Mouse (Mus musculus) heart, embryonic 16.5 days (tissue): ENCODE measurements at regions not wholly inside any gene's neighbourhood (a gene's known extent, or its start where the extent isn't known, plus 50 kb on each side); places are given as distances from the start of the nearest gene placed in this dataset.

ENCODE experiments used
- ATAC-seq: fragments of 200-750 bp; cut with Nextera tagmentation; replicated peaks from 2 replicates; pipeline ENCODE4 v1.8.0; 2017; ENCODE audit warnings: moderate number of reproducible peaks; ENCODE audit not compliant: insufficient read depth, low FRiP score; ENCODE audit errors: extremely low read depth
- H3K27ac ChIP-seq: fragments of 300-500 bp; sonication (generic); 2 replicates; pipeline ENCODE4 v1.5.1; 2014; ENCODE audit warnings: mild to moderate bottlenecking, low read length, control low read depth, moderate library complexity
- H3K27me3 ChIP-seq: fragments of 300-500 bp; sonication (generic); 2 replicates; pipeline ENCODE4 v1.6.1; 2014; ENCODE audit warnings: low read length, mixed read lengths; ENCODE audit not compliant: control insufficient read depth, insufficient read depth
- H3K36me3 ChIP-seq: fragments of 300-500 bp; sonication (generic); 2 replicates; pipeline ENCODE4 v1.6.1; 2014; ENCODE audit not compliant: control insufficient read depth, insufficient read depth
- H3K4me1 ChIP-seq: fragments of 300-500 bp; sonication (generic); 2 replicates; pipeline ENCODE4 v1.6.1; 2014; ENCODE audit warnings: low read length, mixed read lengths; ENCODE audit not compliant: control insufficient read depth, insufficient read depth
- H3K4me2 ChIP-seq: fragments of 300-500 bp; sonication (generic); 2 replicates; pipeline ENCODE4 v1.6.1; 2014; ENCODE audit warnings: low read depth, mild to moderate bottlenecking, control low read depth, low read length
- H3K4me3 ChIP-seq: fragments of 300-500 bp; sonication (generic); 2 replicates; pipeline ENCODE4 v1.5.1; 2014; ENCODE audit warnings: mild to moderate bottlenecking, control low read depth, low read length
- H3K9ac ChIP-seq: fragments of 300-500 bp; sonication (generic); 2 replicates; pipeline ENCODE4 v1.6.1; 2014; ENCODE audit warnings: low read length, control low read depth
- H3K9me3 ChIP-seq: fragments of 300-500 bp; sonication (generic); replicated peaks from 2 replicates; pipeline ENCODE4 v1.6.1; 2016; ENCODE audit warnings: low read length; ENCODE audit not compliant: control insufficient read depth
- WGBS: fragments of 180-500 bp; shearing (Covaris S2); extraction: QIAGEN DNeasy Blood & Tissue Kit; methylation state at CpG from one replicate; pipeline ENCODE4 v1.1.7; 2014; 5-methylcytosine and 5-hydroxymethylcytosine counted together

- Histone ChIP-seq H3K4me3 (no peak overlapping the region), H3K4me1 (no peaks in the 10 kb centered on the region), H3K9ac (no peak overlapping the region), H3K36me3 (no peaks in the 10 kb centered on the region), H3K27ac (no peak overlapping the region), H3K9me3 (no peaks in the 10 kb centered on the region), H3K4me2 (no peak overlapping the region), H3K27me3 (no peaks in the 10 kb centered on the region)
- ATAC-seq = no peak
- 86% methylated on average over 4 of the region's 4 CpGs for WGBS
Observed at GRCm38 (mm10) chr4:87501791-87502190, 271.5 kb upstream of the Slc24a2 start.

GRCm38 (mm10) chr4:87500441-87500840 is 270.2 kb upstream of the Slc24a2 start:
- no peaks in the 10 kb centered on the region for H3K9me3 ChIP-seq
- no peak overlapping the region for H3K4me3 ChIP-seq
- H3K27ac ChIP-seq = no peak overlapping the region
- H3K9ac ChIP-seq = no peak overlapping the region
- no peak for ATAC-seq
- no peaks in the 10 kb centered on the region for H3K36me3 ChIP-seq
- H3K4me1 ChIP-seq = no peaks in the 10 kb centered on the region
- H3K4me2 ChIP-seq = no peak overlapping the region
- WGBS = 67% methylated on average over 2 of the region's 2 CpGs
- H3K27me3 ChIP-seq = no peaks in the 10 kb centered on the region

GRCm38 (mm10) chr4:87487798-87488197 is 257.5 kb upstream of the Slc24a2 start:
- WGBS = 73% methylated on average over 3 of the region's 3 CpGs
- no peak overlapping the region for H3K4me3 ChIP-seq

GRCm38 (mm10) chr4:87475537-87475936 is 245.3 kb upstream of the Slc24a2 start:
- Histone ChIP-seq H3K9me3 (no peaks in the 10 kb centered on the region), H3K9ac (no peak overlapping the region), H3K4me1 (0 out of 2 replicates have a peak, but pooled peaks cover 2% of the 10 kb centered on the region), H3K27me3 (no peaks in the 10 kb centered on the region), H3K4me3 (no peak overlapping the region), H3K4me2 (no peak overlapping the region), H3K27ac (no peak overlapping the region), H3K36me3 (no peaks in the 10 kb centered on the region)
- ATAC-seq = no peak
- WGBS = 79% methylated on average over 1 of the region's 1 CpGs

More at GRCm38 (mm10) chr4:87487798-87488197, 257.5 kb upstream of the Slc24a2 start:
- H3K27me3 ChIP-seq = no peaks in the 10 kb centered on the region
- H3K4me2 ChIP-seq = no peak overlapping the region
- H3K36me3 ChIP-seq = no peaks in the 10 kb centered on the region
- ATAC-seq = no peak
- no peaks in the 10 kb centered on the region for H3K9me3 ChIP-seq
- H3K9ac ChIP-seq = no peak overlapping the region
- H3K4me1 ChIP-seq = no peaks in the 10 kb centered on the region
- no peak overlapping the region for H3K27ac ChIP-seq

- Histone ChIP-seq H3K9ac (no peak overlapping the region), H3K27me3 (no peaks in the 10 kb centered on the region), H3K4me2 (no peak overlapping the region), H3K4me1 (0 out of 2 replicates have a peak, but pooled peaks cover 2% of the 10 kb centered on the region), H3K36me3 (no peaks in the 10 kb centered on the region), H3K9me3 (no peaks in the 10 kb centered on the region), H3K4me3 (no peak overlapping the region), H3K27ac (no peak overlapping the region)
- ATAC-seq = no peak
- 86% methylated on average over 16 of the region's 16 CpGs for WGBS
Observed at GRCm38 (mm10) chr4:87473331-87474039, 243.2 kb upstream of the Slc24a2 start.

GRCm38 (mm10) chr4:87472787-87473186 is 242.5 kb upstream of the Slc24a2 start:
- Histone ChIP-seq H3K27me3 (no peaks in the 10 kb centered on the region), H3K4me1 (0 out of 2 replicates have a peak, but pooled peaks cover 2% of the 10 kb centered on the region), H3K9ac (no peak overlapping the region), H3K27ac (no peak overlapping the region), H3K36me3 (no peaks in the 10 kb centered on the region), H3K4me2 (no peak overlapping the region), H3K4me3 (no peak overlapping the region), H3K9me3 (no peaks in the 10 kb centered on the region)
- ATAC-seq = no peak
- 33% methylated on average over 1 of the region's 1 CpGs for WGBS

- no peak for ATAC-seq
- no peak overlapping the region for H3K4me2 ChIP-seq
- H3K4me3 ChIP-seq = no peak overlapping the region
- H3K9me3 ChIP-seq = no peaks in the 10 kb centered on the region
- H3K27ac ChIP-seq = no peak overlapping the region
- no peaks in the 10 kb centered on the region for H3K36me3 ChIP-seq
- 62% methylated on average over 5 of the region's 5 CpGs for WGBS
- 0 out of 2 replicates have a peak, but pooled peaks cover 2% of the 10 kb centered on the region for H3K4me1 ChIP-seq
- H3K9ac ChIP-seq = no peak overlapping the region
- no peaks in the 10 kb centered on the region for H3K27me3 ChIP-seq
Observed at GRCm38 (mm10) chr4:87471385-87471784, 241.1 kb upstream of the Slc24a2 start.

- ATAC-seq = no peak
- no peak overlapping the region for H3K4me3 ChIP-seq
- H3K9me3 ChIP-seq = no peaks in the 10 kb centered on the region
- H3K27ac ChIP-seq = no peak overlapping the region
- 0 out of 2 replicates have a peak, but pooled peaks cover under 1% of the 10 kb centered on the region for H3K4me1 ChIP-seq
- no peak overlapping the region for H3K4me2 ChIP-seq
- H3K9ac ChIP-seq = no peak overlapping the region
- H3K36me3 ChIP-seq = no peaks in the 10 kb centered on the region
- no peaks in the 10 kb centered on the region for H3K27me3 ChIP-seq
Observed at GRCm38 (mm10) chr4:87467600-87467999, 237.3 kb upstream of the Slc24a2 start.

- 71% methylated on average over 8 of the region's 8 CpGs for WGBS
- H3K27me3 ChIP-seq = no peaks in the 10 kb centered on the region
- no peak for ATAC-seq
Observed at GRCm38 (mm10) chr4:87467018-87467417, 236.7 kb upstream of the Slc24a2 start.

More at GRCm38 (mm10) chr4:87467018-87467417, 236.7 kb upstream of the Slc24a2 start:
- no peak overlapping the region for H3K27ac ChIP-seq
- no peaks in the 10 kb centered on the region for H3K36me3 ChIP-seq
- no peak overlapping the region for H3K4me2 ChIP-seq
- H3K4me1 ChIP-seq = peaks cover 1% of the 10 kb centered on the region
- no peak overlapping the region for H3K4me3 ChIP-seq
- H3K9ac ChIP-seq = no peak overlapping the region
- no peaks in the 10 kb centered on the region for H3K9me3 ChIP-seq
